Mouse (Mus musculus) heart, postnatal 25 days (tissue): ENCODE data around the gene Basp1. TPM values are rescaled to one million over a fixed set of nuclear protein-coding genes. Genes with fewer than 3 reads are reported as not detected.

Experiments used
- DNase-seq: peaks from one replicate; pipeline ENCODE4 v3.0.0; 2022; ENCODE audit warnings: low spot score
- intact Hi-C: fragments of 180-260 bp; cut with DNase I; formaldehyde crosslinking; loops from one replicate; pipeline ENCODE4 v1.15.1; 2025
- total RNA-seq, 2 experiments: library from RNA; stranded (reverse); gene quantifications; 2 replicates each; pipeline ENCODE4 v1.2.3; 2021

Basp1 gene
- total RNA-seq, 2 experiments from 2014 or later, result 2.3 to 2.4 TPM

- intact Hi-C loops, result no loop called here
- DNase-seq, result no peak
These were observed 40.1 kb downstream of the Basp1 start for GRCm38 (mm10) chr15:25373486-25373885.

DNA sequence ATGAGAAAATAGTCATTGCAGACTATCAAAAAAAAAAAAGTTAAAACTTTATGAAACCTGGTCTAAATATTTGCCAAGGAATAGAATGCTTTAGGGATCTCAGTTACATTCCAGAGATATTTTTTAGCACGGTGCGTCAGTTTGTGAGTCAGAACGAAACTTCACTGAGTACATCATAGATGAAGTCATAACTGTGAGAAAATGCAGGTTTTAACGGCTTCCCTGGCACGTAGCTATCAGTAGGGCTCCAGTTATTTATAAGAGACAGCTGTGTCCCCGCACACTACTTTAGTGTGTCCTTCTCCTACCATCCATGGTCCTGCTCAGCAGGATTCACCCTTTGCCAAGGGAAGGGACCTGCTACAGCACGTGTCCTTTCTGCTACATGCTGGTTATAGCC, 44.0 kb downstream of the Basp1 start:
- intact Hi-C loops, result no loop called here
- no peak for DNase-seq

- no peak for DNase-seq
- intact Hi-C loops, result no loop called here
These were observed 48.1 kb downstream of the Basp1 start for GRCm38 (mm10) chr15:25365503-25365902.

- DNase-seq, result no peak
- intact Hi-C loops, result no loop called here
These were observed 48.6 kb downstream of the Basp1 start for GRCm38 (mm10) chr15:25364819-25365463.

DNA sequence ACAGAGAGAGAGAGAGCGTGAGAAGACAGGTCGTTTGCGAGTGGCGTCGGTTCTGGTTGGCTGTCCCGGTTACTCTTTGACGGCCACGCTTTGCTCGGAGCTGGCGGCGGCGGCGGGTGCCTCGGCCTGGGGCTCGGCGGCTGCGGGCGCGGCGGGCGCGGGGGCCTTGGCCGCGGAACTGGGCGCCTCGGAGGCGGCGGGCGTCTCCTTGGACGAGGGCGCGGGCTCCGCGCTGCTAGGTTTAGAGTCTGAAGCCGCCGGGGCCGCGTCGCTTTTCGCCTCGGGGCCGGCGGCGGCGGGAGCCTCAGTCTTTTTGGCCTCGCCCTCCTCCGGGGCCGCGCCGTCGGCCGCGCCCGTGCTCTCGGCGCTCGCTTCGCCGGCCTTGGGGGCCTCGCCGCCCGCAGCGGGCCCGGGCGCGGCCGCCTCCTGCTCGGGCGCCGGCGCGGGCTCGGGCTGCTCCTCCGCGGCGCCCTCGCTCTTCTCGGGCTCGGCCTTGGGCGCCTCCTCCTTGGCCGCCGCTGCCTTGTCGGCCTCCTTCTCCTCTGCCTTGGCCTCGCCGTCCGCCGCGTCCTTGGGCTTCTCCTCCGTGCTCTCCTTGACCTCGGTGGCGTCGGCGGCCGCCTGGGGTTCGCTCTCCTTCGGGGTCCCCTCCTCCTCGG, 49.3 kb downstream of the Basp1 start:
- intact Hi-C loops, result no loop called here
- DNase-seq, result no peak

GRCm38 (mm10) chr15:25363636-25364035, 49.9 kb downstream of the Basp1 start:
- DNase-seq, result no peak
- intact Hi-C loops, result no loop called here

- intact Hi-C loops, result no loop called here
- no peak for DNase-seq
These were observed 52.7 kb downstream of the Basp1 start for GRCm38 (mm10) chr15:25360825-25361224.

GRCm38 (mm10) chr15:25358680-25359097, 54.9 kb downstream of the Basp1 start:
- no peak for DNase-seq
- intact Hi-C loops, result no loop called here

DNA sequence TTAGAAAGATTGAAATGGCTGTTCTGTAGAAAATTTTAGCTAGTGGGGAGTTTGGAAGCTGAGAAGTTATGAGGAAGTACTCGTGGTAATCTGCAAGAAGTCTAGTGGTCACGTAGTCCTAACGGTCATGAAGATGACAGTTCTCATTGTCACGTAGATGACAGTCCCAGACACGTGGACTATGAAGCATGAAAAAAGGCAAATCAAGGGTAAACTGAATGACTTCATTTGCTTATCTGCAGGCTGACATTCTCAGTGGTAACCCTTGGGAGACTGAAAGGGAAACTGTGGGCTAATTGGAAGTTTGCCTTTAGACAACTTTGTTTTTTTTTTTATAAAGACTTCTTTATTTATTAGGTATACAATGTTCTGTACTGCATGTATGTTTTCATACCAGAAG, 58.2 kb downstream of the Basp1 start:
- no peak for DNase-seq
- intact Hi-C loops, result no loop called here

DNA sequence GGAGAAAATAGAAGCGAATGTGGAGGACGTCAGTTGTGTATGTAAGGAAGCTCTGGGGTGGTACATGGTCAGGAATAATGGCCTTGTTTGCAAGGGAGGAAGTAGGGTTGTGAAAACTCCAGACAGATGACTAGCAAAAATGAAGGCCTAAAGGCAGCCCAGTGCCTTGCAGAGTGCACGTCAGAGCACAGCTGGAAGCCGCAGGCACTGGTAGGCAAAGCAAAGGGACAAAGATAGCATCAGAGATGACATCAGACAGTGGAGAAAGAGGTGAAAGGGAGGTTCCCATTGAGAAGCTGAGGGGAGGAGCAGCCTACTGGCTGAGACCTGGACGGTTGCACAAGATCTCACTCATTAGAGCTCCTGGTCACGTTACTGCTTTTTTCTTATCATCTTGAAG, 58.8 kb downstream of the Basp1 start:
- intact Hi-C loops, result no loop called here
- DNase-seq, result no peak

GRCm38 (mm10) chr15:25353498-25353897, 60.1 kb downstream of the Basp1 start:
- DNase-seq, result no peak
- intact Hi-C loops, result no loop called here

- intact Hi-C loops, result no loop called here
- no peak for DNase-seq
These were observed 70.3 kb downstream of the Basp1 start for GRCm38 (mm10) chr15:25343263-25343662.

GRCm38 (mm10) chr15:25335277-25335676, 78.3 kb downstream of the Basp1 start:
- DNase-seq, result no peak
- intact Hi-C loops, result no loop called here

- DNase-seq, result no peak
- intact Hi-C loops, result no loop called here
These were observed 81.6 kb downstream of the Basp1 start for GRCm38 (mm10) chr15:25331877-25332445.

DNA sequence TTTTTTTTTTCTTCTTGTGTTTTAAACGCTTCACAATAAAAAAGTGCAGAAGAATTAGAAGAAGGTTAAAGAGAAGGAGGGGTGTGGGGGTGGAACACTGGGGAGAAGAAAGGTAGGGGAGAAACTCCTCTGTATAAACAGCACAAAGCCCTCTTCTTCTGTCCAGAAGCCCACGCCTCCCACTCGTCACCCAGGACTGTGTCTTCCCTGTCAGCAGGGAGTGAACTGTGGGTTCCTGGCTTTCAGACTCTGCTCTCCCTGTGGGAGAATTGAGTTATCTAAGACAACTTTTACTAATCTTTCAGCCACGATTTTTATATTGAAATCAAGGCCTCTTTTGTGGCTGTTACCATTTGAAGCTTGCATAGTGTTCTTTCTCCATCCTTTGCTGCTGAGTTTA, 82.6 kb downstream of the Basp1 start:
- no peak for DNase-seq
- intact Hi-C loops, result no loop called here

DNA sequence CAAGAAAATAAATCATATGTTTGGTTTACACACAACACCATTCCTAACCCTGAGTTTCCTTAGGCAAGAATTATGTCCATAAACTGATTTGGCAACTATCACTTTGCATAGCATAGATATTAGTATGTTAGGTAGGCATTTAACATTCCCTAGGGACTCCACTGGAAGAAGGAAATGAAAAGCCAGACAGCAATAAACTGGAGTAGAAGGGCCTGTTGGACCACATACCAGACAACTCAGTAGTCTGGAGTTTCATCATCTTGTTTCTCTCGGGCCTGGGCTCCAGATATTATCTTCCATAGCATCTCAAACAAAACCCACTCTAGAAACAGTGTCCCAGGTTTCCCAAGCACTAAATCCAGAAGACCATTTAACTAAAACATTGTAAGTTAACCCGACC, 91.0 kb downstream of the Basp1 start:
- DNase-seq, result no peak
- intact Hi-C loops, result no loop called here

- intact Hi-C loops, result no loop called here
- DNase-seq, result no peak
These were observed 91.5 kb downstream of the Basp1 start for GRCm38 (mm10) chr15:25322111-25322510.

DNA sequence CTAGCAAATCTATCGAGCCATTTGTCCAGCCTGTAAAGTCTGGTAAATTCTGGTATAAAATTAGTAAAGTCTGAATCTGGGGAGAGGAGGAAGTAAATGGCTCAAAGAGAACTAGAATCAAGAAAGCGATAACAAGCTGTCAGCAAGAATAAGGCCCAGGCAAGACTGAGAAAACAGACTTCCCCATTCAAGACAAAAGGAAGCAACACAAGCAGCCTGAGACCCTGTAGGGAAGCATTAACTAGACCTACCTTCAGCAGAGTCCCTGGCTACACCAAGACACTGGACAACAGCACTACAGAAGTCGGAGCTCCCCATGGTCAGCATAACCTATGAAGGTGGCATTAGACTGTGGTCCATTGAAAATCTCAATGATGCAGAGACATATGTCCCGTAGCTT, 91.9 kb downstream of the Basp1 start:
- intact Hi-C loops, result no loop called here
- no peak for DNase-seq

DNA sequence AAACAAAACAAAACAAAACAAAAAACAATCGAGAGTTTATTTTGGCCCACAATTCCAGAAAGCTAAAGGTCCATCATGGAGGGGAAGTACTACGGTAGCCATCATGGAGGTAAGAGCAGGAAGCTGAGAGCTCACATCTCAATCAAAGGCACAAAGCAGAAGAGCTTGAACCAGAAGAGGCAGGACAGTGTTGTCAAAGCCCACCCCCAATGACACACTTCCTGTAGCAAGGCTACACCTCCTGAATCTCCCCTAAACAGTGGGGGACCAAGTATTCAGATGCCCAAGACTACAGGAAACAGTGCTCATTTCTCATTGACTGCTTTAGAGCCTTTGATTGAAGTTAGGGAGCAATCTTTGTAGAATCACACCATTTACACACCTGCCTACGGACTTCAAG, 99.1 kb downstream of the Basp1 start:
- intact Hi-C loops, result no loop called here
- DNase-seq, result no peak
